Mouse (Mus musculus) embryonic facial prominence, embryonic 12.5 days (tissue): ENCODE data around the gene Sptan1. TPM values are rescaled to one million over a fixed set of nuclear protein-coding genes. Genes with fewer than 3 reads are reported as not detected.
A peak's percentile ranks its signal among the peaks of the same experiment; 100 is the strongest.

Experiments used
- ATAC-seq: fragments of 200-750 bp; cut with Nextera tagmentation; 2 replicates; pipeline ENCODE4 v1.8.0; 2017; ENCODE audit not compliant: insufficient number of reproducible peaks, insufficient read depth, low FRiP score, low TSS enrichment
- H3K27ac ChIP-seq: fragments of 300-500 bp; sonication (generic); 2 replicates; pipeline ENCODE4 v1.5.1; 2016; ENCODE audit warnings: mild to moderate bottlenecking
- H3K27me3 ChIP-seq: fragments of 300-500 bp; sonication (generic); 2 replicates; pipeline ENCODE4 v1.6.1; 2016; ENCODE audit warnings: mild to moderate bottlenecking, moderate library complexity
- H3K36me3 ChIP-seq: fragments of 300-500 bp; sonication (generic); 2 replicates; pipeline ENCODE4 v1.6.1; 2016; ENCODE audit warnings: mild to moderate bottlenecking
- H3K4me1 ChIP-seq: fragments of 300-500 bp; sonication (generic); 2 replicates; pipeline ENCODE4 v1.6.1; 2016
- H3K4me2 ChIP-seq: fragments of 300-500 bp; sonication (generic); replicated peaks from 2 replicates; pipeline ENCODE4 v1.6.1; 2016; ENCODE audit warnings: mild to moderate bottlenecking, moderate library complexity
- H3K4me3 ChIP-seq: fragments of 300-500 bp; sonication (generic); 2 replicates; pipeline ENCODE4 v1.5.1; 2016; ENCODE audit warnings: mild to moderate bottlenecking
- H3K9ac ChIP-seq: fragments of 300-500 bp; sonication (generic); 2 replicates; pipeline ENCODE4 v1.6.1; 2016; ENCODE audit warnings: mild to moderate bottlenecking, moderate library complexity
- H3K9me3 ChIP-seq: fragments of 300-500 bp; sonication (generic); 2 replicates; pipeline ENCODE4 v1.6.1; 2016; ENCODE audit warnings: mild to moderate bottlenecking, moderate library complexity
- WGBS: fragments of 180-500 bp; shearing (Covaris S2); methylation state at CpG from one replicate; pipeline ENCODE4 v1.1.7; 2016; 5-methylcytosine and 5-hydroxymethylcytosine counted together
- polyA plus RNA-seq: library from polyadenylated mRNA; unstranded; fragments of >200 nt; fragmentation: Nextera tagmentation; extraction: Ambion mirVana; gene quantifications from 2 replicates; pipeline ENCODE4 v1.2.1, GENCODE M21; 2016

Sptan1 gene
- polyA plus RNA-seq, 1 experiment from 2014 or later = 101 TPM

- Histone ChIP-seq H3K9me3 (no peaks in the 10 kb centered on the region), H3K4me2 (no peak overlapping the region), H3K4me1 (no peaks in the 10 kb centered on the region), H3K36me3 (peaks cover 95% of the 10 kb centered on the region), H3K9ac (no peak overlapping the region), H3K27me3 (no peaks in the 10 kb centered on the region), H3K4me3 (no peak overlapping the region), H3K27ac (no peak overlapping the region)
- WGBS = 90% methylated on average over 8 of the region's 8 CpGs
- no peak for ATAC-seq
Observed at GRCm38 (mm10) chr2:30010840-30011281, 45.5 kb downstream of the Sptan1 start.

- Histone ChIP-seq H3K4me2 (no peak overlapping the region), H3K9ac (no peak overlapping the region), H3K4me3 (no peak overlapping the region), H3K27ac (no peak overlapping the region), H3K36me3 (peaks cover 94% of the 10 kb centered on the region), H3K9me3 (no peaks in the 10 kb centered on the region), H3K4me1 (no peaks in the 10 kb centered on the region), H3K27me3 (no peaks in the 10 kb centered on the region)
- no peak for ATAC-seq
- WGBS = 89% methylated on average over 11 of the region's 11 CpGs
Observed at GRCm38 (mm10) chr2:30014326-30014966, 49.1 kb downstream of the Sptan1 start.

- Histone ChIP-seq H3K9me3 (no peaks in the 10 kb centered on the region), H3K9ac (no peak overlapping the region), H3K36me3 (peaks cover 97% of the 10 kb centered on the region), H3K4me3 (no peak overlapping the region), H3K4me2 (no peak overlapping the region), H3K4me1 (no peaks in the 10 kb centered on the region), H3K27ac (no peak overlapping the region), H3K27me3 (no peaks in the 10 kb centered on the region)
- 83% methylated on average over 4 of the region's 4 CpGs for WGBS
- no peak for ATAC-seq
Observed at GRCm38 (mm10) chr2:30025454-30025853, 60.1 kb downstream of the Sptan1 start.

- no peaks in the 10 kb centered on the region for H3K4me1 ChIP-seq
- WGBS = 95% methylated on average over 5 of the region's 5 CpGs
- no peak overlapping the region for H3K9ac ChIP-seq
- H3K4me2 ChIP-seq = no peak overlapping the region
- peaks cover 98% of the 10 kb centered on the region for H3K36me3 ChIP-seq
- no peak overlapping the region for H3K27ac ChIP-seq
- no peaks in the 10 kb centered on the region for H3K9me3 ChIP-seq
- no peak overlapping the region for H3K4me3 ChIP-seq
- no peaks in the 10 kb centered on the region for H3K27me3 ChIP-seq
- no peak for ATAC-seq
Observed at GRCm38 (mm10) chr2:30026997-30027396, 61.6 kb downstream of the Sptan1 start.

- no peak overlapping the region for H3K4me3 ChIP-seq
- no peak overlapping the region for H3K27ac ChIP-seq
- no peaks in the 10 kb centered on the region for H3K4me1 ChIP-seq
- H3K4me2 ChIP-seq = no peak overlapping the region
- WGBS = 61% methylated on average over 11 of the region's 11 CpGs
- H3K36me3 ChIP-seq = peaks cover 78% of the 10 kb centered on the region
- no peak for ATAC-seq
- H3K9ac ChIP-seq = no peak overlapping the region
- H3K27me3 ChIP-seq = no peaks in the 10 kb centered on the region
- H3K9me3 ChIP-seq = no peaks in the 10 kb centered on the region
Observed at GRCm38 (mm10) chr2:30032244-30032846, 67.0 kb downstream of the Sptan1 start.

- Histone ChIP-seq H3K4me2 (no peak overlapping the region), H3K4me3 (no peak overlapping the region), H3K27me3 (no peaks in the 10 kb centered on the region), H3K9ac (no peak overlapping the region), H3K36me3 (peaks cover 75% of the 10 kb centered on the region), H3K4me1 (no peaks in the 10 kb centered on the region), H3K27ac (no peak overlapping the region), H3K9me3 (no peaks in the 10 kb centered on the region)
- no peak for ATAC-seq
- WGBS = 76% methylated on average over 6 of the region's 6 CpGs
Observed at GRCm38 (mm10) chr2:30032957-30033356, 67.6 kb downstream of the Sptan1 start.

GRCm38 (mm10) chr2:30037762-30038161, 72.4 kb downstream of the Sptan1 start:
- H3K9ac ChIP-seq = no peak overlapping the region
- H3K4me3 ChIP-seq = no peak overlapping the region
- peaks cover 32% of the 10 kb centered on the region for H3K36me3 ChIP-seq
- WGBS = 82% methylated on average over 2 of the region's 2 CpGs
- H3K4me2 ChIP-seq = no peak overlapping the region
- no peaks in the 10 kb centered on the region for H3K4me1 ChIP-seq
- H3K27me3 ChIP-seq = no peaks in the 10 kb centered on the region
- no peak for ATAC-seq
- H3K9me3 ChIP-seq = no peaks in the 10 kb centered on the region
- no peak overlapping the region for H3K27ac ChIP-seq

- no peaks in the 10 kb centered on the region for H3K9me3 ChIP-seq
- no peak overlapping the region for H3K27ac ChIP-seq
- H3K9ac ChIP-seq = no peak overlapping the region
- H3K36me3 ChIP-seq = peaks cover 29% of the 10 kb centered on the region
- ATAC-seq = no peak
- no peaks in the 10 kb centered on the region for H3K27me3 ChIP-seq
- 94% methylated on average over 10 of the region's 10 CpGs for WGBS
- H3K4me3 ChIP-seq = no peak overlapping the region
- no peaks in the 10 kb centered on the region for H3K4me1 ChIP-seq
- no peak overlapping the region for H3K4me2 ChIP-seq
Observed at GRCm38 (mm10) chr2:30038370-30038769, 73.0 kb downstream of the Sptan1 start.

- Histone ChIP-seq H3K36me3 (peaks cover 27% of the 10 kb centered on the region), H3K4me3 (no peak overlapping the region), H3K27ac (no peak overlapping the region), H3K9me3 (no peaks in the 10 kb centered on the region), H3K27me3 (no peaks in the 10 kb centered on the region), H3K4me1 (no peaks in the 10 kb centered on the region), H3K4me2 (no peak overlapping the region), H3K9ac (no peak overlapping the region)
- no peak for ATAC-seq
Observed at GRCm38 (mm10) chr2:30039687-30040086, 74.3 kb downstream of the Sptan1 start.

- no peaks in the 10 kb centered on the region for H3K27me3 ChIP-seq
- H3K4me1 ChIP-seq = no peaks in the 10 kb centered on the region
- 13% methylated on average over 4 of the region's 4 CpGs for WGBS
- no peak overlapping the region for H3K4me2 ChIP-seq
- H3K36me3 ChIP-seq = peaks cover 21% of the 10 kb centered on the region
- no peak overlapping the region for H3K27ac ChIP-seq
- H3K4me3 ChIP-seq = no peak overlapping the region
- no peaks in the 10 kb centered on the region for H3K9me3 ChIP-seq
- peak overlapping the region; percentile 2; the same call in 1 of the 2 replicates for H3K9ac ChIP-seq
- ATAC-seq = no peak
Observed at GRCm38 (mm10) chr2:30042445-30042844, 77.1 kb downstream of the Sptan1 start.

- 85% methylated on average over 5 of the region's 5 CpGs for WGBS
- Histone ChIP-seq H3K9me3 (no peaks in the 10 kb centered on the region), H3K4me3 (no peak overlapping the region), H3K9ac (no peak overlapping the region), H3K27me3 (no peaks in the 10 kb centered on the region), H3K27ac (no peak overlapping the region), H3K4me1 (no peaks in the 10 kb centered on the region), H3K36me3 (peaks cover 15% of the 10 kb centered on the region; the same call in 1 of the 2 replicates), H3K4me2 (no peak overlapping the region)
- no peak for ATAC-seq
Observed at GRCm38 (mm10) chr2:30044550-30044949, 79.2 kb downstream of the Sptan1 start.

- Histone ChIP-seq H3K4me1 (no peaks in the 10 kb centered on the region), H3K27ac (no peak overlapping the region), H3K27me3 (no peaks in the 10 kb centered on the region), H3K9ac (no peak overlapping the region), H3K4me2 (no peak overlapping the region), H3K36me3 (peaks cover 15% of the 10 kb centered on the region; the same call in 1 of the 2 replicates), H3K9me3 (no peaks in the 10 kb centered on the region), H3K4me3 (no peak overlapping the region)
- 96% methylated on average over 6 of the region's 6 CpGs for WGBS
- no peak for ATAC-seq
Observed at GRCm38 (mm10) chr2:30047127-30047526, 81.8 kb downstream of the Sptan1 start.
